Mouse (Mus musculus): ENCODE measurements around the gene Ubash3b.

GRCm38 (mm10) chr9:41119958-41120357 is 41.5 kb downstream of the Ubash3b start:
- TF ChIP-seq GATA1 (IDR thresholded peaks at IDR 0.05; ENCODE audit: borderline replicate concordance, low read length) (no peak), FLI1 (IDR thresholded peaks at IDR 0.05; ENCODE audit: low read length) (no peak)

Measured in megakaryocyte, embryonic 14.5 days (primary cell).